8 mouse cellular contexts compared by ENCODE assay signal in genomic region chr10:41935476-41935829, GRCm38 (mm10).
DNase-seq lines count a peak whose midpoint lies in the region; ATAC-seq and TF ChIP-seq lines count a peak whose summit lies in the region.

No protein-coding gene starts in this region.

- 0 out of 2 replicates have a peak overlapping the region, but pooled peaks have one; percentile 21 for H3K27ac ChIP-seq in limb, embryonic 14.5 days (replicated peaks; ENCODE audit: low read depth, low read length)
- no peak overlapping the region for H3K27ac ChIP-seq in limb, embryonic 10.5 days
- peak overlapping the region; percentile 84 for H3K27ac ChIP-seq in hindbrain, postnatal 0 days
- peak overlapping the region; percentile 89 for H3K27ac ChIP-seq in neural tube, embryonic 13.5 days (replicated peaks)
- H3K27ac ChIP-seq in thymus, adult 2 months (ENCODE audit: control insufficient read depth, insufficient read depth, low read length): no peak overlapping the region

- no peak overlapping the region for H3K4me2 ChIP-seq in limb, embryonic 14.5 days (replicated peaks; ENCODE audit: low read depth, low read length, severe bottlenecking)
- H3K4me2 ChIP-seq in hindbrain, postnatal 0 days (ENCODE audit: low read depth, low read length): peak overlapping the region; percentile 25; the same call in 1 of the 2 replicates
- H3K4me2 ChIP-seq in neural tube, embryonic 13.5 days: 0 out of 2 replicates have a peak overlapping the region, but pooled peaks have one; percentile 48

- no peaks in the 10 kb centered on the region for H3K9me3 ChIP-seq in limb, embryonic 14.5 days (ENCODE audit: control insufficient read depth, low read length)
- H3K9me3 ChIP-seq in limb, embryonic 10.5 days (replicated peaks): no peaks in the 10 kb centered on the region
- no peaks in the 10 kb centered on the region for H3K9me3 ChIP-seq in hindbrain, postnatal 0 days (ENCODE audit: low read length)
- no peaks in the 10 kb centered on the region for H3K9me3 ChIP-seq in neural tube, embryonic 13.5 days

- peak; percentile 50 for ATAC-seq in frontal cortex, adult (ENCODE audit: low TSS enrichment)
- no peak for ATAC-seq in limb, embryonic 14.5 days (ENCODE audit: low FRiP score, low read depth)
- ATAC-seq in hindbrain, postnatal 0 days: no peak
- no peak for ATAC-seq in neural tube, embryonic 13.5 days (ENCODE audit: low read depth)

- no peak for TF ChIP-seq POLR2A in limb, embryonic 14.5 days (IDR thresholded peaks at IDR 0.05; ENCODE audit: borderline replicate concordance, extremely low read depth, insufficient read depth, insufficient read length)
- no peak for TF ChIP-seq POLR2A in thymus, adult 2 months (IDR thresholded peaks at IDR 0.05; ENCODE audit: control insufficient read depth, extremely low read depth, insufficient read depth, low read length, poor library complexity)

- H3K4me1 ChIP-seq in limb, embryonic 14.5 days (ENCODE audit: control insufficient read depth, insufficient read depth, low read length): peaks cover 14% of the 10 kb centered on the region
- H3K4me1 ChIP-seq in limb, embryonic 10.5 days: peaks cover 25% of the 10 kb centered on the region
- peaks cover 22% of the 10 kb centered on the region for H3K4me1 ChIP-seq in hindbrain, postnatal 0 days (ENCODE audit: insufficient read depth, low read length)
- peaks cover 67% of the 10 kb centered on the region for H3K4me1 ChIP-seq in neural tube, embryonic 13.5 days (replicated peaks)
- peaks cover 19% of the 10 kb centered on the region for H3K4me1 ChIP-seq in thymus, adult 2 months (replicated peaks; ENCODE audit: control insufficient read depth, insufficient read depth, low read length)

- no peak overlapping the region for H3K4me3 ChIP-seq in limb, embryonic 14.5 days (replicated peaks; ENCODE audit: low read length)
- no peak overlapping the region for H3K4me3 ChIP-seq in limb, embryonic 10.5 days
- H3K4me3 ChIP-seq in hindbrain, postnatal 0 days (ENCODE audit: low read length): no peak overlapping the region
- no peak overlapping the region for H3K4me3 ChIP-seq in neural tube, embryonic 13.5 days
- H3K4me3 ChIP-seq in thymus, adult 2 months (ENCODE audit: control insufficient read depth, insufficient read depth, low read length): no peak overlapping the region

- H3K36me3 ChIP-seq in limb, embryonic 14.5 days (ENCODE audit: control insufficient read depth, insufficient read depth, low read length): no peaks in the 10 kb centered on the region
- no peaks in the 10 kb centered on the region for H3K36me3 ChIP-seq in limb, embryonic 10.5 days
- no peaks in the 10 kb centered on the region for H3K36me3 ChIP-seq in hindbrain, postnatal 0 days (ENCODE audit: insufficient read depth, low read length)
- no peaks in the 10 kb centered on the region for H3K36me3 ChIP-seq in neural tube, embryonic 13.5 days
- no peaks in the 10 kb centered on the region for H3K36me3 ChIP-seq in thymus, adult 2 months (ENCODE audit: control insufficient read depth, insufficient read depth, low read length)

- DNase-seq in frontal cortex, postnatal 10 days (ENCODE audit: low spot score in 2 of 2): no peak
- DNase-seq in limb, embryonic 14.5 days (ENCODE audit: low spot score): no peak
- no peak for DNase-seq in limb, embryonic 10.5 days (ENCODE audit: low spot score)
- peak; percentile 9 for DNase-seq in hindbrain, postnatal 0 days (ENCODE audit: low spot score)
- DNase-seq in thymus, adult 2 months: no peak
- DNase-seq in ovary, adult 18-20 months (ENCODE audit: low spot score): no peak

- TF ChIP-seq CTCF in hindbrain, postnatal 0 days (IDR thresholded peaks at IDR 0.05; ENCODE audit: low read depth): no peak
- TF ChIP-seq CTCF in thymus, adult 2 months (IDR thresholded peaks at IDR 0.05; ENCODE audit: borderline replicate concordance, control insufficient read depth, extremely low read depth, insufficient read depth, low read length, poor library complexity): no peak

- H3K27me3 ChIP-seq in limb, embryonic 14.5 days (ENCODE audit: control insufficient read depth, insufficient read depth, low read length): no peaks in the 10 kb centered on the region
- no peaks in the 10 kb centered on the region for H3K27me3 ChIP-seq in limb, embryonic 10.5 days (ENCODE audit: low read depth, poor library complexity, severe bottlenecking)
- no peaks in the 10 kb centered on the region for H3K27me3 ChIP-seq in hindbrain, postnatal 0 days (ENCODE audit: insufficient read depth, low read length)
- H3K27me3 ChIP-seq in neural tube, embryonic 13.5 days: no peaks in the 10 kb centered on the region
- no peaks in the 10 kb centered on the region for H3K27me3 ChIP-seq in thymus, adult 2 months (ENCODE audit: control insufficient read depth, insufficient read depth, low read length)

- no peak overlapping the region for H3K9ac ChIP-seq in limb, embryonic 14.5 days (ENCODE audit: low read depth, low read length, severe bottlenecking)
- no peak overlapping the region for H3K9ac ChIP-seq in hindbrain, postnatal 0 days (replicated peaks; ENCODE audit: low read length)
- peak overlapping the region; percentile 36; the same call in 1 of the 2 replicates for H3K9ac ChIP-seq in neural tube, embryonic 13.5 days

Comparison
In these comparisons a context has a peak if more than half of its experiments do, and no peak if none do; other contexts are left out.
1. H3K27ac ChIP-seq: peak in limb, embryonic 14.5 days (single experiment), hindbrain, postnatal 0 days (single experiment) and neural tube, embryonic 13.5 days (single experiment); none in limb, embryonic 10.5 days (single experiment) and thymus, adult 2 months (single experiment).